Mouse (Mus musculus): ENCODE measurements at regions not wholly inside any gene's neighbourhood (a gene's known extent, or its start where the extent isn't known, plus 50 kb on each side); places are given as distances from the start of the nearest gene placed in this dataset.

DNA sequence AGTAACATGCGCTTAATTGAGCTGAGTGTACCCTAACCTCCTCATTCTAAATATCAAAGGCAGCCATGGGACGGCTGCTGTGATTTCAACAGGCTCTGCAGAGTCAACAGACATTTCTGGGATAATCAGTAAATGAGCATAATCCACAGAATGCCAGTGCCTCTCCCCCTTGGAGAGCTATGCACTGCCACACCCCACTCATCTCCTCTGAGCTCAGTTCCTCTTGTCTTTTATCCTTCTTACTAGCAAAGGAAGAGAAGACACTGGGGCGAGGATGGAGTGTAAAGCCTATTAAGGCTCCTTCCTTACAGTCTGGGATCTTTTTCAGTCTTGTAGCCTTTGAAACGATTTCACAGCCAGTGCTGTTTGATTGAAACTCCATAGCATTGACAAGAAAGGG lies 90.9 kb downstream of the Kctd12 start:
- Histone ChIP-seq H3K9me3 (replicated peaks; ENCODE audit: control insufficient read depth, low read length) (no peaks in the 10 kb centered on the region), H3K27me3 (ENCODE audit: control insufficient read depth, insufficient read depth, low read depth, low read length) (no peaks in the 10 kb centered on the region), H3K4me3 (ENCODE audit: low read depth, low read length) (no peak overlapping the region), H3K4me1 (ENCODE audit: control insufficient read depth, low read depth, low read length) (no peaks in the 10 kb centered on the region), H3K27ac (ENCODE audit: low read length) (no peak overlapping the region), H3K36me3 (ENCODE audit: control insufficient read depth, insufficient read depth) (no peaks in the 10 kb centered on the region), H3K9ac (ENCODE audit: low read depth, low read length) (no peak overlapping the region), H3K4me2 (ENCODE audit: low read depth, low read length) (no peak overlapping the region)
- no peak for ATAC-seq (ENCODE audit: low read depth)
- WGBS (ENCODE audit: insufficient replicate concordance) = 41% methylated on average over 4 of the region's 4 CpGs

GRCm38 (mm10) chr14:102885240-102885598 lies 97.2 kb downstream of the Kctd12 start:
- no peaks in the 10 kb centered on the region for H3K27me3 ChIP-seq (ENCODE audit: control insufficient read depth, insufficient read depth, low read depth, low read length)
- no peaks in the 10 kb centered on the region for H3K36me3 ChIP-seq (ENCODE audit: control insufficient read depth, insufficient read depth)
- H3K4me3 ChIP-seq (ENCODE audit: low read depth, low read length) = no peak overlapping the region
- no peaks in the 10 kb centered on the region for H3K9me3 ChIP-seq (replicated peaks; ENCODE audit: control insufficient read depth, low read length)
- H3K9ac ChIP-seq (ENCODE audit: low read depth, low read length) = no peak overlapping the region
- no peak overlapping the region for H3K4me2 ChIP-seq (ENCODE audit: low read depth, low read length)
- ATAC-seq (ENCODE audit: low read depth) = no peak
- WGBS (ENCODE audit: insufficient replicate concordance) = 75% methylated on average over 2 of the region's 2 CpGs
- no peaks in the 10 kb centered on the region for H3K4me1 ChIP-seq (ENCODE audit: control insufficient read depth, low read depth, low read length)
- H3K27ac ChIP-seq (ENCODE audit: low read length) = no peak overlapping the region

DNA sequence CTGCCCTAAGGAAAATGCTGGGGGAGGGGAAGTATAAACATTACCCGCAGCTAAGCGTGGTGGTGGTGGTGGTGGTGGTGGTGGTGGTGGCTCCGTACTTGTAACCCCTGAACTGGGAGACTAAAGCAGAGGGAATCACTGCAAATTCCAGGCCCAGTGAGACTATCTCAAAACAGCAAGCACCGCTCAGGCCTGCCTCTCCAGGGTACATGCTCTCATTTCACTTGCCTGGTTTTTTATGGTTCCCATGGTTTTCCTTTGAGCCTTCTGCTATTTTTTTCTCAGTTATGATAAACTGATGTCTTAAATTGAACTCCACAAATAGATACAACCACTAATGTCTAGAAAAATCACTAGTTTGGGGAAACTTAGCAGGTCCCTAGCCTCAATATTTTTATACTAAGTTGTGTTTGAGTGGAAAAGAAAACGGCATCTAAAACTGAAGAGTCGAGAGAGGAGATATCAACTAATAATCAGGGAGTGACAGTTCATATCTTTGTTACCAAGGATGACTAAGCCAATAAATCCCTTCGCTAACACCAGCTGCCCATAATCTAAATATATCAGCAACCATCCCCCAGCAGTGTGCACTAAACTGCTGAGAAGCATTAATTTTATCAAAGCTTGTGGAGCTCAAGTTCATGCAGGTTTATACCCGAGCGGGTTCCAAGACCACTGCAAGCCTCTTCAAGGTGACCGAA lies 97.7 kb downstream of the Kctd12 start:
- 64% methylated on average over 10 of the region's 10 CpGs for WGBS (ENCODE audit: insufficient replicate concordance)
- H3K4me2 ChIP-seq (ENCODE audit: low read depth, low read length) = no peak overlapping the region
- H3K27me3 ChIP-seq (ENCODE audit: control insufficient read depth, insufficient read depth, low read depth, low read length) = no peaks in the 10 kb centered on the region
- no peak overlapping the region for H3K4me3 ChIP-seq (ENCODE audit: low read depth, low read length)
- no peak overlapping the region for H3K9ac ChIP-seq (ENCODE audit: low read depth, low read length)
- H3K36me3 ChIP-seq (ENCODE audit: control insufficient read depth, insufficient read depth) = no peaks in the 10 kb centered on the region
- no peaks in the 10 kb centered on the region for H3K9me3 ChIP-seq (replicated peaks; ENCODE audit: control insufficient read depth, low read length)
- H3K27ac ChIP-seq (ENCODE audit: low read length) = no peak overlapping the region
- no peak for ATAC-seq (ENCODE audit: low read depth)
- H3K4me1 ChIP-seq (ENCODE audit: control insufficient read depth, low read depth, low read length) = no peaks in the 10 kb centered on the region

GRCm38 (mm10) chr14:102883344-102884122 lies 98.9 kb downstream of the Kctd12 start:
- H3K9me3 ChIP-seq (replicated peaks; ENCODE audit: control insufficient read depth, low read length) = no peaks in the 10 kb centered on the region
- no peak for ATAC-seq (ENCODE audit: low read depth)
- no peaks in the 10 kb centered on the region for H3K27me3 ChIP-seq (ENCODE audit: control insufficient read depth, insufficient read depth, low read depth, low read length)
- no peak overlapping the region for H3K27ac ChIP-seq (ENCODE audit: low read length)
- no peaks in the 10 kb centered on the region for H3K36me3 ChIP-seq (ENCODE audit: control insufficient read depth, insufficient read depth)
- no peak overlapping the region for H3K4me2 ChIP-seq (ENCODE audit: low read depth, low read length)
- no peak overlapping the region for H3K9ac ChIP-seq (ENCODE audit: low read depth, low read length)
- WGBS (ENCODE audit: insufficient replicate concordance) = 63% methylated on average over 15 of the region's 15 CpGs
- H3K4me3 ChIP-seq (ENCODE audit: low read depth, low read length) = no peak overlapping the region
- H3K4me1 ChIP-seq (ENCODE audit: control insufficient read depth, low read depth, low read length) = no peaks in the 10 kb centered on the region

GRCm38 (mm10) chr14:102882281-102882680 lies 100.2 kb downstream of the Kctd12 start:
- H3K4me2 ChIP-seq (ENCODE audit: low read depth, low read length) = no peak overlapping the region
- no peaks in the 10 kb centered on the region for H3K36me3 ChIP-seq (ENCODE audit: control insufficient read depth, insufficient read depth)
- no peak overlapping the region for H3K27ac ChIP-seq (ENCODE audit: low read length)
- 33% methylated on average over 3 of the region's 3 CpGs for WGBS (ENCODE audit: insufficient replicate concordance)
- no peak overlapping the region for H3K4me3 ChIP-seq (ENCODE audit: low read depth, low read length)
- ATAC-seq (ENCODE audit: low read depth) = no peak
- no peaks in the 10 kb centered on the region for H3K27me3 ChIP-seq (ENCODE audit: control insufficient read depth, insufficient read depth, low read depth, low read length)
- no peaks in the 10 kb centered on the region for H3K4me1 ChIP-seq (ENCODE audit: control insufficient read depth, low read depth, low read length)
- H3K9ac ChIP-seq (ENCODE audit: low read depth, low read length) = no peak overlapping the region
- H3K9me3 ChIP-seq (replicated peaks; ENCODE audit: control insufficient read depth, low read length) = no peaks in the 10 kb centered on the region

- H3K36me3 ChIP-seq (ENCODE audit: control insufficient read depth, insufficient read depth) = no peaks in the 10 kb centered on the region
- no peaks in the 10 kb centered on the region for H3K4me1 ChIP-seq (ENCODE audit: control insufficient read depth, low read depth, low read length)
- H3K4me3 ChIP-seq (ENCODE audit: low read depth, low read length) = no peak overlapping the region
- no peaks in the 10 kb centered on the region for H3K27me3 ChIP-seq (ENCODE audit: control insufficient read depth, insufficient read depth, low read depth, low read length)
- ATAC-seq (ENCODE audit: low read depth) = no peak
- no peak overlapping the region for H3K9ac ChIP-seq (ENCODE audit: low read depth, low read length)
- no peaks in the 10 kb centered on the region for H3K9me3 ChIP-seq (replicated peaks; ENCODE audit: control insufficient read depth, low read length)
- no peak overlapping the region for H3K4me2 ChIP-seq (ENCODE audit: low read depth, low read length)
- H3K27ac ChIP-seq (ENCODE audit: low read length) = no peak overlapping the region
- 67% methylated on average over 1 of the region's 1 CpGs for WGBS (ENCODE audit: insufficient replicate concordance)
These were observed 101.8 kb downstream of the Kctd12 start for GRCm38 (mm10) chr14:102880658-102881083.

DNA sequence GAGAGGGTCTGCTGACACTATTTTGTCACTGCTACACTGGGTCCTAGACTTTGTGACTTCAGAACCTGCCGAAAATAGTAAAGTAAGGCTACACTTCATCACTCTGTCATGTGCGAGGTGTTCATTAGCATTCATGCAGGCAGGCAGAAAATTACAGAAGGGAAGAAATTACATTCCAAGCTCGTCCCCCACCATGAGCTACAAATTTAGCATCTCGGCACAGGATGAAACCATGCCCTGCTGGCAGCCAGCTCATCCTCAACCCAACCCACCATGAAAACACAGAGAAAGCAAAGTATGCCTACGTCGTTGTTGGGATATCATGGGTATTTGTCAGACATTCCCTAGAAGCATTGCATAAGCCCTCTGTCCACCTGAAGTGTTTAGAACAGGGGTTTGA lies 103.9 kb downstream of the Kctd12 start:
- 68% methylated on average over 6 of the region's 6 CpGs for WGBS (ENCODE audit: insufficient replicate concordance)
- Histone ChIP-seq H3K4me2 (ENCODE audit: low read depth, low read length) (no peak overlapping the region), H3K4me3 (ENCODE audit: low read depth, low read length) (no peak overlapping the region), H3K36me3 (ENCODE audit: control insufficient read depth, insufficient read depth) (no peaks in the 10 kb centered on the region), H3K27ac (ENCODE audit: low read length) (no peak overlapping the region), H3K9ac (ENCODE audit: low read depth, low read length) (no peak overlapping the region), H3K27me3 (ENCODE audit: control insufficient read depth, insufficient read depth, low read depth, low read length) (no peaks in the 10 kb centered on the region), H3K4me1 (ENCODE audit: control insufficient read depth, low read depth, low read length) (no peaks in the 10 kb centered on the region), H3K9me3 (replicated peaks; ENCODE audit: control insufficient read depth, low read length) (no peaks in the 10 kb centered on the region)
- no peak for ATAC-seq (ENCODE audit: low read depth)

DNA sequence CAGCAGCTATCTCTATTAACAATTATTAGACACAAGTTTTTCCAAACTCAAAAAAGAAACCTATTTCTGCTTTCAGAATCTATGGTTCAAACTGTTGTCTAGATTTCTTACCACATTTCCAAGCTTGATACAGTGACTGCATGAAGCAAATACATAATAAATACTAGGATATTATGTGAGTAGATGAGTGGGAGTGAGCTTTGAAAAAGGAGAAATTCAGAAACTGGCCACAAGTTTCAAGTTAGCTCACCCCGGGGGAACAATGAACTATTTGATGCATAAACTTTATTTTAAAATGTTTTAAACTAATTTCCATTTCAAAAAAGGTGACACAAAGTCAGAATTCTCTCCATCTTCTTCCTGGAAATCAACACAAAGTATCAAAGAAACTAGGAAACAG lies 114.3 kb downstream of the Kctd12 start:
- Histone ChIP-seq H3K4me2 (ENCODE audit: low read depth, low read length) (no peak overlapping the region), H3K9me3 (replicated peaks; ENCODE audit: control insufficient read depth, low read length) (no peaks in the 10 kb centered on the region), H3K4me3 (ENCODE audit: low read depth, low read length) (no peak overlapping the region), H3K27ac (ENCODE audit: low read length) (no peak overlapping the region), H3K27me3 (ENCODE audit: control insufficient read depth, insufficient read depth, low read depth, low read length) (no peaks in the 10 kb centered on the region), H3K9ac (ENCODE audit: low read depth, low read length) (no peak overlapping the region), H3K4me1 (ENCODE audit: control insufficient read depth, low read depth, low read length) (no peaks in the 10 kb centered on the region), H3K36me3 (ENCODE audit: control insufficient read depth, insufficient read depth) (no peaks in the 10 kb centered on the region)
- ATAC-seq (ENCODE audit: low read depth) = no peak
- 59% methylated on average over 1 of the region's 1 CpGs for WGBS (ENCODE audit: insufficient replicate concordance)

DNA sequence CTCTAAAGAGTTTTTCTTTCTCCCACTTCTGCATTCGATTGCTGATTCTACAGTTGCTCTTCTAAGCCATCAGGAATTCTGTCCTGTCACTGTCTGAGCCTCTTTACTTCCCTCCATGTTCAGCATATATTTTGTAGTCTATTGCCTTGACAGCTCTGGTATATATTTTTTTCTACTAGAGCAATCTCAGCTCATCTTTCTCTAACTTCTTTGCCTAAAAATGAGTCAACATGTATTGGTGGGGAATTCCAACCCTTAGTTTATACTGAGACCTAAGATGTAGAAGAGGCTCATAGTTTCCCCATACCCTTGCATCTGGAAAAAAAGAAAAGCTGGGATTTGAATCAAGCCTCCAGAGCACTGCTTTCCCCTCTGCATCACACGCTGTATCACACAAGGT lies 114.7 kb downstream of the Kctd12 start:
- no peak overlapping the region for H3K27ac ChIP-seq (ENCODE audit: low read length)
- ATAC-seq (ENCODE audit: low read depth) = no peak
- 56% methylated on average over 2 of the region's 2 CpGs for WGBS (ENCODE audit: insufficient replicate concordance)
- no peak overlapping the region for H3K4me2 ChIP-seq (ENCODE audit: low read depth, low read length)
- H3K4me1 ChIP-seq (ENCODE audit: control insufficient read depth, low read depth, low read length) = no peaks in the 10 kb centered on the region
- no peak overlapping the region for H3K4me3 ChIP-seq (ENCODE audit: low read depth, low read length)
- H3K9ac ChIP-seq (ENCODE audit: low read depth, low read length) = no peak overlapping the region
- H3K9me3 ChIP-seq (replicated peaks; ENCODE audit: control insufficient read depth, low read length) = no peaks in the 10 kb centered on the region
- H3K36me3 ChIP-seq (ENCODE audit: control insufficient read depth, insufficient read depth) = no peaks in the 10 kb centered on the region
- no peaks in the 10 kb centered on the region for H3K27me3 ChIP-seq (ENCODE audit: control insufficient read depth, insufficient read depth, low read depth, low read length)
